Mouse (Mus musculus) left cerebral cortex, adult 2 months (tissue): ENCODE results near the gene Tead2. TPM values are rescaled to one million over a fixed set of nuclear protein-coding genes. Genes with fewer than 3 reads are reported as not detected.

ENCODE experiments used
- DNase-seq, 2 experiments: peaks; one replicate each; pipeline ENCODE4 v3.0.0; 2021 to 2022; ENCODE audit warnings: low spot score in 2 of 2, mixed read lengths in 1 of 2; ENCODE audit errors: extremely low spot score in 1 of 2
- H3K27ac ChIP-seq: fragments of 200-600 bp; 2 replicates; pipeline ENCODE4 v1.8.1; 2022
- H3K4me3 ChIP-seq: fragments of 200-600 bp; 2 replicates; pipeline ENCODE4 v1.8.1; 2022
- CTCF ChIP-seq: fragments of 200-600 bp; IDR thresholded peaks from 2 replicates; pipeline ENCODE4 v1.8.1; 2022; ENCODE audit warnings: antibody characterized with exemption, mild to moderate bottlenecking, moderate library complexity
- intact Hi-C: fragments of 180-260 bp; cut with DNase I; formaldehyde crosslinking; loops from one replicate; pipeline ENCODE4 v1.15.1; 2025
- total RNA-seq, 2 experiments: library from RNA; stranded (reverse); gene quantifications; 2 replicates each; pipeline ENCODE4 v1.2.3; 2021

Gene Tead2
- total RNA-seq, 2 experiments from 2014 or later, result 3.9 to 4.1 TPM

DNA sequence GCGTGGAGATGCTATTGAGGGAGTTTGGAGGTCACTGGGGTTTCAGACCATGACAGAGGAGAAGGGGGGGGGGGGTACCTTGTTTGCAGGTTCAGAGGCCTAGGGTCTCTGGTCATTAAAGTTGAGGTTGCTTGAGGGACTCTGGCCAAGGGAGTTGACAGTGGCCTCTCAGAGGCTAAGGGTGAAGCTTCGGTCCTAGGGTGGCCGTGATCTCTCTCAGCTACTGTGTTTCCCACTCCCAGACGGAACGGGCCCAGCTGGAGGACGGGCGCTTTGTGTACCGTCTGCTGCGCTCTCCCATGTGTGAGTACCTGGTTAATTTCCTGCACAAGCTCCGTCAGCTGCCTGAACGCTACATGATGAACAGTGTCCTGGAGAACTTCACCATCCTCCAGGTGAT is 16.4 kb downstream of the Tead2 start:
- no peak for DNase-seq
- intact Hi-C loops, result loop anchor here (2.0 kb wide), 1 partner anchor 43 kb away; no protein-coding TSS in a partner anchor
- TF ChIP-seq CTCF, result no peak
- H3K27ac ChIP-seq, result no peak overlapping the region; the same call in 1 of the 2 replicates
- H3K4me3 ChIP-seq, result no peak overlapping the region

DNA sequence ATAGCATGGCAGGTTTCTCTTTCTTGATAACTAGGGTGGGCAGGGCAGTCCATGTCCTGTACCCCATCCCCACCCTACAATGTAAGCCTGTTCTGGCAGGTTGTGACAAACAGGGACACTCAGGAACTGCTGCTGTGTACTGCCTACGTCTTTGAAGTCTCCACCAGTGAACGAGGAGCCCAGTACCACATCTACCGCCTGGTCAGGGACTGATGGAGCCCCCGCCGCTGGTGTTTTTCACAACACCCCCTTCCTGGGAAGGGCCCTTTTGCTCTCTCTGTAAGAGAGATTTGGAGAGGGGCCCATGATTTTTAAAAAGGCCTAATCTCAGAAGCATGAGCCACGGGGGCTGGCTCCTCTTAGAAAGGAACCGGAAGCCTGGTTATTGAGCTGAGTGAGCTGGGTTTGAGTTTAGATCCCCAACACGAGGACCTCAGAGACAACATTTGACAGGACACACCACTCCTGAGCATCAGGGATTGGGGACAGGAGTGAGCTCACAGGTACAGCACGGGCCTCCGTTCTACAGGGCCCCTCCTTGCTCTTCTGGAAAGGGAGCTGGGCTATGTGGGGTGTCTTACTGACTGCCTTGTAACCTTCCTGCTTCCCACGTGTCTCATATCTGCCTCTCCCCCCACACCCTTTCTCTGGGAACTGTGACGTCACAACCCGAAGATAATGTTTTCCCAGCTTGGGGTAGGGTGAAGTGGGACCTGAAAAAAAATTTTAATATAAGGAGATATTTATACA is 17.3 kb downstream of the Tead2 start:
- H3K4me3 ChIP-seq, result no peak overlapping the region
- intact Hi-C loops, result loop anchor here (1.0 to 2.0 kb wide), 2 partner anchors 44 to 71 kb away; no protein-coding TSS in a partner anchor
- DNase-seq, result peak in 1 of 2 experiments; percentile 35
- peak overlapping the region; percentile 96 for H3K27ac ChIP-seq
- no peak for TF ChIP-seq CTCF

DNA sequence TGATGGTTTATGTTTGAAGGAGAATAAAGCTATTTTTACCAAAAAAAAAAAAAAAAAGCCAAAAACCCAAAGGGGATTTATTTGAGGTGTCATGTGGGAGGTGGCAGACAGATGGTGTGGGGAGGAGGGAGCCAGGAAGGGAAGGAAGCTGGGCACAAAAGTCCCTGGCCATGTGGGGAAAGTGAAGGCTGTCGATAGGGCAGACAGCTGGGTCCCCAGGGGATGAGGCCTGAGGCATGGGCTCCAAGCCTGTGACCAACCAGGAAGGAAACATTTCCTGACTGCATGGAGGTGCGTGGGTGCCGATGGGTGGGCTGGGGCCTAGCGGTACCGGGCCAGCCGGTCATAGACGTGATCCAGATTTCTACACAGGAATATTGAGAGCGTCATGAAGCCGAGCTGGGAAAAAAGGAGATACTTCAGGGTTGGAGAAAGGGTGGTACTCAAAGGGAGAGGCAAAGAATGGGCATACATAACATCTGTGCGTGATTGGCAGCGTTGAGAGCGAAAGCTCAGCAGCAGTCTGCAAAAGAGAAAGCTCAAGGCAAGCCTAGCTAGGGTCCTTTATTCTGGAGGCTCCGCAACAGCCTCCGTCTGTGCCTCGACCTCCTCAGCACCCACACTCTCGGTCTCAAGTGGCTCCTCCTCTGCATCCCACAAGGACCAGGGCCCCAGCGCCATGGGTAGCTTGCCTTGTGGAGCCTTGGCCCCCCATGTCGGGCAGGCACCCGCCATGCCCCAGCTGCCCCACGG is 18.2 kb downstream of the Tead2 start:
- intact Hi-C loops, result loop anchor here (1.0 to 2.0 kb wide), 2 partner anchors 45 to 71 kb away; no protein-coding TSS in a partner anchor
- peak; percentile 67 to 74 for DNase-seq
- Histone ChIP-seq H3K27ac (peak overlapping the region; percentile 96), H3K4me3 (no peak overlapping the region)
- TF ChIP-seq CTCF, result no peak

DNA sequence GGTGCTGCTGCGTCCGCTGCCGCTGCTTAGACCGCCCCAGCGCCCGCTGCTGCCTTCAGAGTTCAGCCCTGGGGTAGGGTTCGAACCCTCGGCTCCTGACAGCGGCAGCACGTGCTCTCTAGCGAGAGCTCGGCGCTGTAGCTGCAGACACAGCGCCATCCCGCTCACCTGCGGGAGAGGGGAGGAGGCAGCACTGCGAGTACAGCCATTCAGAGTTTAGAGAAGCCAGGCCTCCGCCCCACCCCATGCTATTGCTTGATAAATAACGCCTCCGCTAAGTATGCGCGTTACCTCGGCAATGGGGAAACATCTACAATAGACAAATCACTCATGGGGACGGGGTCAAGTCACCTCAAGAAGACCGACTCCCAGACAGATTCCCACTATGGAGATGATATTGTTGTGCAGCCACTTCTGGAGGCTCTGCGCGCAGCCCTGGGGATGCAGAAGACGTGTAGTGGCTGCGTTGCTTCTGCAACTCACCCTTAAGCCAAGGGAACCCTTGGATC is 18.8 kb downstream of the Tead2 start:
- no peak overlapping the region for H3K4me3 ChIP-seq
- no peak for DNase-seq
- H3K27ac ChIP-seq, result peak overlapping the region; percentile 96
- intact Hi-C loops, result no loop called here
- no peak for TF ChIP-seq CTCF

DNA sequence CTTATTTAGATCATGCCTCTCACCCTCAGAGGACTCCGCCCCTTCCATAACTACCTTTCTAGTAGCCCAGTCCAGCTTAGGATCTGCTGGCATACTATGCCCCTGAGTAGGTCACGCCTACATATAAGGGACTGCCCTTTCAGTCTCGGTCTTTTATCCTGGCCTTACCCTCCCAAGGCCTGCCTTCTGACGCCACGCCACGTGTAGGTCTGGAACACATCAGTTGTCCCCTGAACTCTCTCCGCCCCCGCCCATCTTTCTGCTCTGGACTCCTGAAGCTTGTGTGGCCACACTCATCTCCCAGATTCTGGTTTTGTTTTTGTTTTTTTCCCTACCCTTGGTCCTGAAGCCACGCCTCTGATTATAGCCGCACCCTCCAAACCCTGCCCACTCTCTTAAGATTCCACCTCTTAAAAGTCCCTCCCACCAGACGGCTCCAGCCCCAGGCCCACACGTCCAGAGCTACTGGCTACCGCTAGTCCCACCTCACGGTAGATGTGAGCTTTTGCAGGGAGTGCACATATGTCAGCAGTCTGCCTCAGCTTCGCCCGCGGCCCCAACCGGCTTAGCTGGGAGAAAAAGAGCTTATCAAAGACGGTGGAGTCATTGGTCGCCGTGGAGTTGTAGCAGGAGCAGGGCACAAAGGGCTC is 19.5 kb downstream of the Tead2 start:
- H3K4me3 ChIP-seq, result no peak overlapping the region
- TF ChIP-seq CTCF, result no peak
- DNase-seq, result no peak
- peak overlapping the region; percentile 96 for H3K27ac ChIP-seq
- intact Hi-C loops, result no loop called here

DNA sequence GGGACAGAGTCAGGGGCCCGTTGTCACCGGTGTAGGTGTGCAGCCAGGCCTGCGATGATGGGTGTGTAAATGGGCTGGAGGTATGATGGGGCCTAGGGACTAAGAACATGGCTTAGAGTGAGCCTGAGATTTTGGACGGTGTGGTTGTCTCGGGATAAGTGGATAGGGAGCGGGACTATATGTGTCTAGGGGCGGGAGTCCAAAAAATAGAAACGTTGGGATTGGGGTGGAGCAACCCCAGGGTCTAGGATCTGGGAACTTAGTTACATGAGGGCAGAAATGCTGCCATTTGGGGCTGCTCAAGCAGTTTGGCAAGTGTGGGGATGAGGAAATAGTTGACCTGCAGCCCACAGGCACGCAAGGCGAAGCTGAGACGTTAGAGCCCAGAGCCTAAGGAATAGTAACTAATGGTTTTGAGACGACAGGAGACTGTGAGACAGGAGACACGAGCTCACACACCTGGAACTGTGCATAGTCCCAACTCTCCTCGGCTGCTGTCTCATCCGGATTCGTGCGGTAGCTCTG is 20.2 kb downstream of the Tead2 start:
- peak overlapping the region; percentile 47 for H3K27ac ChIP-seq
- H3K4me3 ChIP-seq, result no peak overlapping the region
- DNase-seq, result no peak
- intact Hi-C loops, result no loop called here
- no peak for TF ChIP-seq CTCF

DNA sequence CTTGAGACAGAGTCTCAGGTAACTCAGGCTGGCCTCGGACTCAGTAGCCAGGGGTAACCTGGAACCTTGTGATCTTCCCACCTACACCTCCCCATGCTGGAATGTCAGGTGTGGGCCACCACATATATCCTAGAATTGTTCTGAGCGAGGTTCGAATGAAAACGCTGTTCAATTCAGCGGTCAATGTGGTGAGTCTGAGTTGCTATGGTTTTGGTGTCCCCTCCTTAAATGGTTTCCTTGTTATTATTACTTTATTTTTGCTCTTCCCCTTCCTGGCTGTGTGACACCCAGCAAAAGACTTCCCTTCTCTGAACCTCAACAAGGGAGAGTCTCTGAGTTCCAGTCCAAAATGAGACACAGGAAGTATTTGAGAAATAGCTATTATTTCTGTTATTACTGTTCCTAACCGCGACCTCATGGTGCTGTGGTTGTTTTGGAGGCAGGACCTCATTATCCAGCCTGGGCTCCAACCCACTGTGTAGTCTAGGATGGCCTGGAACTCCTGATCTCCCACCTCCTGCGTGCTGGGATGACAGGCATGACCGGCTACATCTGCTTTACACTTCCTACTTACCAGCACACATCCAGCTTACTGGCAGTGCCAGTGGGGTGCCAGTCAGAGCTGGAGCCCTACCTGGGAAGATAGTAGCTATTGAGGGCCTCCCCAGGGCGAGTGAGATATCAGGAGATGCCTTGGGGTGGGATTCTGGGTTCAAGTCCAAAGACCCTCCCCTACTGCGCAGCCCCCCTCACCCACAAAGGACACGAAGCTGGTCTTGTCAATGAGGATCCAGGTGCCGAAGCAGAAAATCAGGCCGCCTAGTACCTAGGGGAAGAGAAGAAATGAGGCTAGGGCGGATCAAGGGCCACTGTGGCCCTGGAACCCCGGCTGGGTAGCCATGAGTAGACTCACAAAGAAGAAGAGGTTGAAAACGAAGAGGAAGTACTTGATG is 22.5 kb downstream of the Tead2 start:
- intact Hi-C loops, result no loop called here
- H3K27ac ChIP-seq, result no peak overlapping the region
- TF ChIP-seq CTCF, result no peak

DNA sequence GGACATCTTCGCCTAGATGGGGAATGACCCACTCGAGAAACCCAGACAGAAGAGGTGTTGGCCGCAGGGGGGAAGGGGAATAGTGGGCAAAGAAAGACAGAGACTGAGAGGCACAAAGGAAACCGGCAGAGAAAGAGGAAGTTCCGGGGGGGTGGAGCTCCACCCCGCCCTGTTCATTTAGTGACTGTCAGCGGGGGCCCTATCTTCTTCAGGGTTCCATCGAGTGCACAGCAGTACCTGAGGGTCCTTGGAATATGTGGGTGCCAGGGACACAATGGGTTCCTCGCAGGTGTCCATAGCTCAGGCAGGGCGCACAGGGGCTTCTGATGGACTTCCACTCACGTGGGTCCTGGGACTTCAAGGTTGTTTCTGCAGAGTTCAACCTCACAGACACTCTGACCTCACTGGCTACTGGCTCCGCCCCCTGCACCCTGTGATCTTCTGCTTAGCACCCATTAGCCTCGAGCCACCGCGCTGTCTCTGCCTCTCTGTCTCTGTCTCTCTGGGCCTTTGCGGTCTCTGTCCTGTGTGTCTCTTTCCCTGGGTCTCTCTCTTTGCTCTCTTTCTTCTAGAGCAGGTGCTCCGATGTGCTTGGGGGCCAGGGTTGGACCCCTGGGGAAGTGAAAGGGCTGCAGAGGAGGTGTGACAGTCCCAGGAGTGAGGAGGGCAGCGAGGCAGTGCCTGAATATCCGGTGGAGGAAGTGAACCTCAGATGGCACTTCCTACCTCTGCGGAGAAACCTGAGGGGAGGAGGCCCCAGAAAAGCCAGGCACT is 23.4 kb downstream of the Tead2 start, which contains the start of gene Cd37:
TSS of gene Cd37 (minus strand) at position 393 of the 774 bp plus-strand sequence.
- no peak for DNase-seq
- no peak for TF ChIP-seq CTCF
- intact Hi-C loops, result no loop called here
- Histone ChIP-seq H3K27ac (no peak within 1 kb of the TSS), H3K4me3 (no peak within 1 kb of the TSS)

More for the DNA sequence above, 22.5 kb downstream of the Tead2 start:
- H3K4me3 ChIP-seq, result no peak overlapping the region
- no peak for DNase-seq

DNA sequence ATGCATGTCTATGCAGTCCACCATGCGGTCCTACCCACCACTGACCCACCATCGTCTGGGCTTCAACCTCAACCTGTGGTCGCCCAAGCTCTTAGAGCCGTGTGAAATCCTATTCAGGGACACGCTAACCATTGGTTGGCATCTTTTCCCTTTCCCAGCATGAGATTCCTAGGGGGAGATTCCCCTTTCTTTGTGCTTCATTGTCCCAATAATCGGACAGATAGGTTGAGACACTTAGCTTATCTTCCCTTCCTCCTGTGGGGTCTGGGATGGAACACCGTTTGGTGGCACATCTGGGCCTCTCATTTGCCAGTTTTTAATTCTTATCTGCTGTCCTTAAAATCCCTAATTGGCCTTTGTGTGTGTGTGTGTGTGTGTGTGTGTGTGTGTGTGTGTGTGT is 24.6 kb downstream of the Tead2 start:
- intact Hi-C loops, result no loop called here
- no peak for DNase-seq
- no peak for TF ChIP-seq CTCF
- no peak overlapping the region for H3K4me3 ChIP-seq
- no peak overlapping the region for H3K27ac ChIP-seq
